Mouse (Mus musculus) lung, adult 2 months (tissue): ENCODE measurements around the gene Izumo4. TPM values are rescaled to one million over a fixed set of nuclear protein-coding genes. Genes with fewer than 3 reads are reported as not detected.
A peak's percentile ranks its signal among the peaks of the same experiment; 100 is the strongest.

ENCODE experiments used
- DNase-seq: peaks from one replicate; pipeline ENCODE4 v3.0.0; 2022
- H3K4me1 ChIP-seq: fragments of 200-500 bp; 2 replicates; pipeline ENCODE4 v1.6.1; 2011; ENCODE audit warnings: low read length; ENCODE audit not compliant: control insufficient read depth, insufficient read depth
- H3K4me3 ChIP-seq: fragments of 200-500 bp; replicated peaks from 2 replicates; pipeline ENCODE3; 2011; ENCODE audit warnings: low read depth, mild to moderate bottlenecking, control low read depth, low read length; ENCODE audit errors: extremely low read depth
- CTCF ChIP-seq: fragments of 200-500 bp; IDR thresholded peaks from 2 replicates; pipeline ENCODE4 v1.5.1; 2011; ENCODE audit warnings: mild to moderate bottlenecking, low read length, control low read depth; ENCODE audit not compliant: insufficient read depth
- POLR2A ChIP-seq: fragments of 200-500 bp; IDR thresholded peaks from 2 replicates; pipeline ENCODE4 v1.6.1; 2011; ENCODE audit warnings: low read depth, mild to moderate bottlenecking, control low read depth, low read length, borderline replicate concordance; ENCODE audit errors: extremely low read depth
- WGBS: fragments of 180-500 bp; shearing (Covaris S2); methylation state at CpG from one replicate; pipeline ENCODE4 v1.1.7; 2018; 5-methylcytosine and 5-hydroxymethylcytosine counted together
- polyA plus RNA-seq: library from polyadenylated mRNA; depleted of rRNA; stranded (reverse); fragments of >200 nt; gene quantifications from 2 replicates; pipeline ENCODE4 v1.2.3, GENCODE M21; 2012

Gene Izumo4
- polyA plus RNA-seq, 1 experiment, result 70.8 TPM

GRCm38 (mm10) chr10:80676198-80676928 is 25.6 kb upstream of the Izumo4 start:
- DNase-seq, result peak; percentile 99
- under 1% methylated on average over 78 of the region's 78 CpGs for WGBS

GRCm38 (mm10) chr10:80677128-80677875 is 24.7 kb upstream of the Izumo4 start:
- H3K4me1 ChIP-seq, result peaks cover 46% of the 10 kb centered on the region
- H3K4me3 ChIP-seq, result peak overlapping the region; percentile 84
- TF ChIP-seq POLR2A (peak; percentile 36; the same call in 1 of the 2 replicates), CTCF (no peak)
- DNase-seq, result peak; percentile 30
- WGBS, result 6% methylated on average over 9 of the region's 9 CpGs

More at GRCm38 (mm10) chr10:80676198-80676928, 25.6 kb upstream of the Izumo4 start:
- peak overlapping the region; percentile 84 for H3K4me3 ChIP-seq
- TF ChIP-seq POLR2A (peak; percentile 99), CTCF (no peak)
- H3K4me1 ChIP-seq, result peaks cover 54% of the 10 kb centered on the region

GRCm38 (mm10) chr10:80677942-80678436 is 24.0 kb upstream of the Izumo4 start, which contains the start of gene Mknk2:
Gene Mknk2, minus strand, starts transcription at chr10:80678112.
- Histone ChIP-seq H3K4me3 (peak within 1 kb of the TSS; percentile 84), H3K4me1 (peaks cover 39% of the 10 kb centered on the region)
- peak; percentile 92 for DNase-seq
- under 1% methylated on average over 8 of the region's 8 CpGs for WGBS
- TF ChIP-seq CTCF, result no peak
- TF ChIP-seq POLR2A, result peak; percentile 65; the same call in 1 of the 2 replicates

GRCm38 (mm10) chr10:80678601-80679377 is 23.2 kb upstream of the Izumo4 start:
- H3K4me3 ChIP-seq, result no peak overlapping the region
- DNase-seq, result no peak
- H3K4me1 ChIP-seq, result peaks cover 31% of the 10 kb centered on the region
- 17% methylated on average over 10 of the region's 10 CpGs for WGBS
- TF ChIP-seq CTCF, result no peak
- TF ChIP-seq POLR2A, result 0 out of 2 replicates have a peak, but pooled peaks have one; percentile 2

- H3K4me1 ChIP-seq, result peaks cover 26% of the 10 kb centered on the region
- TF ChIP-seq POLR2A (no peak), CTCF (no peak)
- WGBS, result 31% methylated on average over 9 of the region's 9 CpGs
- no peak overlapping the region for H3K4me3 ChIP-seq
- no peak for DNase-seq
These were observed 22.3 kb upstream of the Izumo4 start for GRCm38 (mm10) chr10:80679556-80680259.

GRCm38 (mm10) chr10:80680260-80680696 is 21.7 kb upstream of the Izumo4 start:
- TF ChIP-seq POLR2A, result no peak
- no peak for TF ChIP-seq CTCF
- H3K4me1 ChIP-seq, result peaks cover 26% of the 10 kb centered on the region
- 60% methylated on average over 2 of the region's 2 CpGs for WGBS
- no peak overlapping the region for H3K4me3 ChIP-seq
- DNase-seq, result no peak

- WGBS, result 90% methylated on average over 6 of the region's 6 CpGs
These were observed 20.0 kb upstream of the Izumo4 start for GRCm38 (mm10) chr10:80682003-80682402.

GRCm38 (mm10) chr10:80683647-80684046 is 18.3 kb upstream of the Izumo4 start:
- Histone ChIP-seq H3K4me1 (peaks cover 16% of the 10 kb centered on the region), H3K4me3 (no peak overlapping the region)
- no peak for DNase-seq
- TF ChIP-seq CTCF, result no peak
- no peak for TF ChIP-seq POLR2A
- 83% methylated on average over 1 of the region's 1 CpGs for WGBS

More at GRCm38 (mm10) chr10:80682003-80682402, 20.0 kb upstream of the Izumo4 start:
- H3K4me1 ChIP-seq, result peaks cover 24% of the 10 kb centered on the region
- no peak for TF ChIP-seq CTCF
- TF ChIP-seq POLR2A, result no peak
- DNase-seq, result no peak
- H3K4me3 ChIP-seq, result no peak overlapping the region
